9 mouse cellular contexts compared by ENCODE assay signal in the genomic region with DNA sequence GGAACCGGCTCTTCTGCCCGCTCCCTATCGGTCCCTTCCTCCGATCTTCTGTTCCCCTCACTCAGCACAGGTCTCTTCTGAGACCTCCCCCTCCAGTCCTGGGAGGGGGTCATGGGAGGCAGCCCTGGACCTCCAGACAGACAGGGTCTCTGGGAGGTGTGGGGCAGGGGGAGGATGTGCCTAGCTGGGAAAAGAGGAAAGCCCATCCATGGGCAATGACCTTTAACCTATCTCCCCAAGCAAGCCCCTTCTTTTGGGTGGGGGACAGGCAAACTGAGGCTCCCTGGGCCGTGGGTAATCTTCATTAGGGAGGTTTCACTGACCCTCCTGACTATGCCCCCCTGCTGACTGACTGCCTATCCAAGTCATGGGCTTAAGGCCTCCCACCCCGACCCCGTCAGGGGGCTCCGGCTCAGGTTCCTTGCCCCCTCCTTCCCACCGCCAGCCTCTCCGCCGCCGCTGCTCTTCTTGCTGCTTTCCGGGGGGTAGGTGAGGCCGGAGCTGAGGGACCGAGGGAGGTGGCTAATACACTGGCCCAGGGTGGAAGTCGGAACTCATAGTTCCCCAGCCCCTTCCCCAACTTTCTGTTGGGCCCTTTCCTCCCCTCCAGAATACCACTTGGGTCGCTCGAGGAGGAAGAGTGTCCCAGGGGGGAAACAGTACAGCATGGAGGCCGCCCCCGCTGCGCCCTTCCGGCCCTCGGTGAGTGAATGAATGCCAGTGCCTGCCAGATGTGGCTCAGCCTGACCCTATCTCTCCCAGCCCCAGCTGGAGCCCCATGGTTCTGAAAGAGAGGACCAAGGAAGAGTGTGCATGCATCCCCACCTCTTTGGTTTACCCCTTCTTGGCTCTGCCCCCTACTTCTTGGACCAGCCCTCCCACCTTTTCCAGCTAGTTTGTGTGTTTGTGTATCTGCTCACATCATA. TPM values are rescaled to one million over a fixed set of nuclear protein-coding genes. Genes with fewer than 3 reads are reported as not detected.
A peak's percentile ranks its signal among the peaks of the same experiment; 100 is the strongest.
DNase-seq lines count a peak whose midpoint lies in the region; ATAC-seq and TF ChIP-seq lines count a peak whose summit lies in the region.
"Had no signal": no experiment of that assay in that cellular context is flagged by ENCODE, and none has a peak within 500 bp of the region (broad histone marks: within the 10 kb centered on the region; RNA-seq: fewer than 3 reads in every experiment).

No protein-coding gene starts in this region.

- H3K4me2 ChIP-seq in heart, embryonic 12.5 days, result peak overlapping the region; percentile 75
- peak overlapping the region; percentile 59 for H3K4me2 ChIP-seq in heart, embryonic 16.5 days (ENCODE audit: low read depth, low read length)

- ATAC-seq in heart, embryonic 12.5 days (ENCODE audit: insufficient number of reproducible peaks, low FRiP score), result no peak
- ATAC-seq in heart, embryonic 16.5 days (replicated peaks; ENCODE audit: extremely low read depth, insufficient read depth, low FRiP score), result no peak
- no peak for ATAC-seq in granulocyte monocyte progenitor cell, adult 5-6 weeks (replicated peaks; ENCODE audit: poor library complexity, severe bottlenecking)

- H3K4me3 ChIP-seq in heart, embryonic 12.5 days, result peak overlapping the region; percentile 40
- peak overlapping the region; percentile 31 to 50; a peak in 3 of 4 replicates for H3K4me3 ChIP-seq in ES-E14 (ENCODE audit: insufficient read depth in 1 of 2, low read depth in 1 of 2, low read length in 2 of 2, poor library complexity in 1 of 2, severe bottlenecking in 1 of 2)
- peak overlapping the region; percentile 29 for H3K4me3 ChIP-seq in heart, embryonic 16.5 days (ENCODE audit: low read length)
- H3K4me3 ChIP-seq in midbrain, embryonic 10.5 days, result peak overlapping the region; percentile 80

- H3K36me3 ChIP-seq in heart, embryonic 12.5 days, result peaks cover 18% of the 10 kb centered on the region
- peaks cover 13% of the 10 kb centered on the region for H3K36me3 ChIP-seq in ES-E14 (ENCODE audit: control insufficient read depth, insufficient read depth, low read length, poor library complexity, severe bottlenecking)
- 0 out of 2 replicates have a peak, but pooled peaks cover 3% of the 10 kb centered on the region for H3K36me3 ChIP-seq in heart, embryonic 16.5 days (ENCODE audit: control insufficient read depth, insufficient read depth)
- peaks cover 28% of the 10 kb centered on the region for H3K36me3 ChIP-seq in midbrain, embryonic 10.5 days

- peak overlapping the region; percentile 66 for H3K9ac ChIP-seq in heart, embryonic 12.5 days
- peak overlapping the region; percentile 54 for H3K9ac ChIP-seq in ES-E14 (ENCODE audit: insufficient read depth, low read depth, low read length, poor library complexity, severe bottlenecking)
- peak overlapping the region; percentile 50 for H3K9ac ChIP-seq in heart, embryonic 16.5 days (ENCODE audit: low read length)

- no peaks in the 10 kb centered on the region for H3K9me3 ChIP-seq in heart, embryonic 12.5 days (replicated peaks)
- H3K9me3 ChIP-seq in ES-E14 (ENCODE audit: control insufficient read depth, insufficient read depth, low read depth, low read length), result no peaks in the 10 kb centered on the region
- H3K9me3 ChIP-seq in heart, embryonic 16.5 days (replicated peaks; ENCODE audit: control insufficient read depth, low read length), result no peaks in the 10 kb centered on the region
- H3K9me3 ChIP-seq in midbrain, embryonic 10.5 days (replicated peaks), result no peaks in the 10 kb centered on the region

- 5% methylated on average over 23 of the region's 23 CpGs for WGBS in heart, embryonic 12.5 days
- 22% methylated on average over 23 of the region's 23 CpGs for WGBS in heart, embryonic 16.5 days
- WGBS in midbrain, embryonic 10.5 days, result under 1% methylated on average over 23 of the region's 23 CpGs

- peak overlapping the region; percentile 95 for H3K27ac ChIP-seq in heart, embryonic 12.5 days (ENCODE audit: poor library complexity, severe bottlenecking)
- H3K27ac ChIP-seq in ES-E14 (ENCODE audit: insufficient read depth, low read depth, low read length, poor library complexity, severe bottlenecking), result no peak overlapping the region; the same call in 1 of the 2 replicates
- H3K27ac ChIP-seq in heart, embryonic 16.5 days (ENCODE audit: low read length), result no peak overlapping the region
- peak overlapping the region; percentile 87 for H3K27ac ChIP-seq in midbrain, embryonic 10.5 days (replicated peaks)
- H3K27ac ChIP-seq: macrophage had no signal

- H3K27me3 ChIP-seq in heart, embryonic 12.5 days (replicated peaks), result no peaks in the 10 kb centered on the region
- H3K27me3 ChIP-seq in heart, embryonic 16.5 days (ENCODE audit: control insufficient read depth, insufficient read depth, low read length), result no peaks in the 10 kb centered on the region
- H3K27me3 ChIP-seq in midbrain, embryonic 10.5 days (ENCODE audit: low read depth, poor library complexity, severe bottlenecking), result 0 out of 2 replicates have a peak, but pooled peaks cover 12% of the 10 kb centered on the region

- H3K4me1 ChIP-seq in heart, embryonic 12.5 days (replicated peaks), result peaks cover 79% of the 10 kb centered on the region
- H3K4me1 ChIP-seq in ES-E14 (ENCODE audit: control insufficient read depth in 2 of 2, insufficient read depth in 2 of 2, low read length in 2 of 2, poor library complexity in 1 of 2), result peaks cover 2 to 35% of the 10 kb centered on the region in 2 experiments; a peak in 2 of 4 replicates
- H3K4me1 ChIP-seq in heart, embryonic 16.5 days (ENCODE audit: control insufficient read depth, insufficient read depth, low read length), result peaks cover 47% of the 10 kb centered on the region
- peaks cover 75% of the 10 kb centered on the region for H3K4me1 ChIP-seq in midbrain, embryonic 10.5 days

- no peak for DNase-seq in heart, adult 8-10 months (ENCODE audit: low spot score)
- no peak for DNase-seq in ES-E14 (ENCODE audit: low read depth, low spot score)
- DNase-seq in midbrain, embryonic 10.5 days (ENCODE audit: low spot score), result peak; percentile 28
- DNase-seq in gastrocnemius, postnatal 14 days, result no peak
- DNase-seq in right cerebral cortex, postnatal 4 days, result no peak

- in situ Hi-C loops in ES-E14 (cut with MboI; ENCODE audit: low sequenced_read_pairs in 2 of 2, unreplicated experiment in 2 of 2), result no loop called here

- intact Hi-C loops in gastrocnemius, postnatal 14 days (cut with DNase I; ENCODE audit: low total_unique reads), result no loop called here

TF ChIP-seq in ES-E14, 5 proteins besides CTCF, POLR2A, EP300 and RAD21 (continues in another document):
- TF ChIP-seq ZC3H11A (IDR thresholded peaks at IDR 0.05; ENCODE audit: borderline replicate concordance, low read depth, low read length), result no peak

RNA-seq across cellular contexts. Expression of a gene that starts 11.2 kb away (rescaled TPM):
- polyA plus RNA-seq in heart, embryonic 12.5 days (2016; fragmentation: Nextera tagmentation; extraction: Ambion mirVana), result 1.2 and 2.2 TPM in 2 replicates
- total RNA-seq in heart, adult 8-10 months (2022), result 1 to 10 TPM; 3.6 to 5.2 (median 4.7) TPM
- total RNA-seq in ES-E14 (2012; rRNA removed), result 6.6 and 10.3 TPM in 2 replicates
- 1.2 and 1.3 TPM in 2 replicates for polyA plus RNA-seq in heart, embryonic 16.5 days (2015; fragmentation: Nextera tagmentation; extraction: Ambion mirVana)
- polyA plus RNA-seq in midbrain, embryonic 10.5 days (2016; fragmentation: Nextera tagmentation; extraction: Ambion mirVana), result 1.5 TPM in 2 replicates
- 1 to 10 TPM; 5.8 to 6.1 TPM for total RNA-seq in gastrocnemius, postnatal 14 days (2021)
- total RNA-seq in granulocyte monocyte progenitor cell, adult 5-6 weeks (2014; fragmentation: Nextera tagmentation), result 7.2 and 10.1 TPM in 2 replicates
- total RNA-seq in granulocyte monocyte progenitor cell, adult 5-6 weeks (2017), result 0.31 and 0.69 TPM in 2 replicates

RNA-seq across cellular contexts. Expression of a gene that starts 12.8 kb away (rescaled TPM):
- polyA plus RNA-seq in heart, embryonic 12.5 days (2016; fragmentation: Nextera tagmentation; extraction: Ambion mirVana), result 148 and 155 TPM in 2 replicates
- 10 to 100 TPM; 91.9 to 98.0 (median 95.8) TPM for total RNA-seq in heart, adult 8-10 months (2022)
- 43.0 and 60.0 TPM in 2 replicates for total RNA-seq in ES-E14 (2012; rRNA removed)
- polyA plus RNA-seq in heart, embryonic 16.5 days (2015; fragmentation: Nextera tagmentation; extraction: Ambion mirVana), result 163 and 169 TPM in 2 replicates
- 175 and 179 TPM in 2 replicates for polyA plus RNA-seq in midbrain, embryonic 10.5 days (2016; fragmentation: Nextera tagmentation; extraction: Ambion mirVana)
- 100 to 1,000 TPM in 1 of 2 experiments, 10 to 100 TPM in 1; 87.0 to 102 TPM for total RNA-seq in gastrocnemius, postnatal 14 days (2021)
- 226 and 256 TPM in 2 replicates for total RNA-seq in granulocyte monocyte progenitor cell, adult 5-6 weeks (2014; fragmentation: Nextera tagmentation)
- 47.5 and 60.5 TPM in 2 replicates for total RNA-seq in granulocyte monocyte progenitor cell, adult 5-6 weeks (2017)

RNA-seq across cellular contexts. Expression of a gene that starts 19.4 kb away (rescaled TPM):
- polyA plus RNA-seq in heart, embryonic 12.5 days (2016; fragmentation: Nextera tagmentation; extraction: Ambion mirVana), result 9.0 and 9.4 TPM in 2 replicates
- 10 to 100 TPM; 15.4 to 20.7 (median 16.1) TPM for total RNA-seq in heart, adult 8-10 months (2022)
- 9.4 and 13.3 TPM in 2 replicates for total RNA-seq in ES-E14 (2012; rRNA removed)
- polyA plus RNA-seq in heart, embryonic 16.5 days (2015; fragmentation: Nextera tagmentation; extraction: Ambion mirVana), result 7.5 and 8.7 TPM in 2 replicates
- polyA plus RNA-seq in midbrain, embryonic 10.5 days (2016; fragmentation: Nextera tagmentation; extraction: Ambion mirVana), result 3.1 and 4.7 TPM in 2 replicates
- total RNA-seq in gastrocnemius, postnatal 14 days (2021), result 1 to 10 TPM; 4.1 TPM
- total RNA-seq in granulocyte monocyte progenitor cell, adult 5-6 weeks (2014; fragmentation: Nextera tagmentation), result 3.4 and 9.3 TPM in 2 replicates
- total RNA-seq in granulocyte monocyte progenitor cell, adult 5-6 weeks (2017), result 1.4 and 2.1 TPM in 2 replicates

RNA-seq across cellular contexts. Expression of a gene that starts 20.8 kb away (rescaled TPM):
- polyA plus RNA-seq in heart, embryonic 12.5 days (2016; fragmentation: Nextera tagmentation; extraction: Ambion mirVana), result 10.3 and 10.7 TPM in 2 replicates
- 1 to 10 TPM in 3 of 4 experiments, not detected in 1; 1.5 to 3.4 (median 2.2) TPM for total RNA-seq in heart, adult 8-10 months (2022)
- 6.7 and 8.2 TPM in 2 replicates for total RNA-seq in ES-E14 (2012; rRNA removed)
- polyA plus RNA-seq in heart, embryonic 16.5 days (2015; fragmentation: Nextera tagmentation; extraction: Ambion mirVana), result 10.0 and 12.0 TPM in 2 replicates
- polyA plus RNA-seq in midbrain, embryonic 10.5 days (2016; fragmentation: Nextera tagmentation; extraction: Ambion mirVana), result 18.6 and 18.8 TPM in 2 replicates
- total RNA-seq in gastrocnemius, postnatal 14 days (2021), result 1 to 10 TPM; 1.6 to 2.6 TPM
- 9.4 and 14.4 TPM in 2 replicates for total RNA-seq in granulocyte monocyte progenitor cell, adult 5-6 weeks (2014; fragmentation: Nextera tagmentation)
- 14.3 and 17.7 TPM in 2 replicates for total RNA-seq in granulocyte monocyte progenitor cell, adult 5-6 weeks (2017)

RNA-seq across cellular contexts. Expression of a gene that starts 35.3 kb away (rescaled TPM):
- polyA plus RNA-seq in heart, embryonic 12.5 days (2016; fragmentation: Nextera tagmentation; extraction: Ambion mirVana), result 5.2 and 5.7 TPM in 2 replicates
- total RNA-seq in heart, adult 8-10 months (2022), result under 1 TPM; 0.29 to 0.81 (median 0.48) TPM
- 52.5 and 83.4 TPM in 2 replicates for total RNA-seq in ES-E14 (2012; rRNA removed)
- polyA plus RNA-seq in heart, embryonic 16.5 days (2015; fragmentation: Nextera tagmentation; extraction: Ambion mirVana), result 6.2 and 6.9 TPM in 2 replicates
- 10.6 and 12.1 TPM in 2 replicates for polyA plus RNA-seq in midbrain, embryonic 10.5 days (2016; fragmentation: Nextera tagmentation; extraction: Ambion mirVana)
- total RNA-seq in gastrocnemius, postnatal 14 days (2021), result 1 to 10 TPM in 1 of 2 experiments, under 1 TPM in 1; 1.00 to 1.0 TPM
- total RNA-seq in granulocyte monocyte progenitor cell, adult 5-6 weeks (2014; fragmentation: Nextera tagmentation), result 6.0 and 6.2 TPM in 2 replicates
- 8.7 and 12.6 TPM in 2 replicates for total RNA-seq in granulocyte monocyte progenitor cell, adult 5-6 weeks (2017)

Comparison
In these comparisons a context has a peak if more than half of its experiments do, and no peak if none do; other contexts are left out.
1. H3K27ac ChIP-seq: peak in heart, embryonic 12.5 days (single experiment) and midbrain, embryonic 10.5 days (single experiment); none in ES-E14 (single experiment) and heart, embryonic 16.5 days (single experiment).
2. H3K4me3 ChIP-seq: peak in every context shown above with its lines; median percentile 80 in midbrain, embryonic 10.5 days; 40 in ES-E14; 40 in heart, embryonic 12.5 days; 29 in heart, embryonic 16.5 days.
3. Peak in every context shown above with its lines, with median percentiles within 50 percentile points of each other: H3K9ac ChIP-seq.